Mouse (Mus musculus): ENCODE data around the gene Mettl1. TPM values are rescaled to one million over a fixed set of nuclear protein-coding genes. Genes with fewer than 3 reads are reported as not detected.

Mettl1 gene
- total RNA-seq (2014; rRNA removed) (6.5 and 8.7 TPM in 2 replicates), polyA plus RNA-seq (2015; fragmentation: Nextera tagmentation; extraction: Ambion mirVana) (19.1 TPM in 2 replicates)

DNA sequence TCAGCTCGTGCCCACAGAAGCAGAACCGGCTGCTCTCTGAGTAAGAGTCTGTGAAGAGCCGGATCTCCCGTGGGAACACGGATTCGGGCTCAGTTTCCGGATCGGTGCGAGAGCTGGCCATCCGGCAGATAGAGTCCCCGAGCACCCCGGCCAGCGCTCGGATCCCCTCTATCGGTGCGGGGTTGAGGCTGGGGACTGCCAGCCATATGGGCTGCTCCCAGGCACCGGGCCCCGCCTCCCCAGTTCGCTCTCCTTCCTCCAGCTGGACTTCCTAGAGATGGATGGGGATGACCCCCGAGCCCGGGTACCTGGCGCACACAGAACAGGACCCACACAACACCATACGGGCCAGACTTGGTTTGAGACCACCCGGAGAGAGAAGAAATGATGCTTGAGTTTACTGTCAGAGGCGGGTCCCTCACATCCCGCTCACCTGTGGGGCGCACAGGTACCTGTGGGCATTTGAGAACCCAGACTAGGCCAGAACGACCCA is at the start of gene Mettl1, which contains the start of gene Eef1akmt3:
Gene Mettl1 (plus strand): TSS at position 141 of the 493 bp plus-strand sequence.
Gene Eef1akmt3 (minus strand): TSS at position 240 of the 493 bp plus-strand sequence.
- Histone ChIP-seq H3K27ac (ENCODE audit: low read depth, low read length) (peak within 1 kb of the TSS; percentile 39), H3K4me2 (ENCODE audit: low read depth, low read length, poor library complexity, severe bottlenecking) (peak within 1 kb of the TSS; percentile 94), H3K27me3 (ENCODE audit: insufficient read depth, low read length) (0 out of 2 replicates have a peak, but pooled peaks cover 4% of the 10 kb centered on the region), H3K4me3 (ENCODE audit: low read depth, low read length) (peak within 1 kb of the TSS; percentile 79), H3K9me3 (ENCODE audit: low read length) (no peaks in the 10 kb centered on the region), H3K9ac (replicated peaks; ENCODE audit: low read length, poor library complexity, severe bottlenecking) (peak within 1 kb of the TSS; percentile 71), H3K36me3 (ENCODE audit: insufficient read depth, low read length) (no peaks in the 10 kb centered on the region), H3K4me1 (ENCODE audit: insufficient read depth, low read length) (no peaks in the 10 kb centered on the region; the same call in 1 of the 2 replicates)
- no peak for TF ChIP-seq CTCF (IDR thresholded peaks at IDR 0.05)
- WGBS = 0% methylated on average over 18 of the region's 28 CpGs
- peak; percentile 38 for DNase-seq (ENCODE audit: low spot score)
- peak; percentile 55 for ATAC-seq (ENCODE audit: low FRiP score)

DNA sequence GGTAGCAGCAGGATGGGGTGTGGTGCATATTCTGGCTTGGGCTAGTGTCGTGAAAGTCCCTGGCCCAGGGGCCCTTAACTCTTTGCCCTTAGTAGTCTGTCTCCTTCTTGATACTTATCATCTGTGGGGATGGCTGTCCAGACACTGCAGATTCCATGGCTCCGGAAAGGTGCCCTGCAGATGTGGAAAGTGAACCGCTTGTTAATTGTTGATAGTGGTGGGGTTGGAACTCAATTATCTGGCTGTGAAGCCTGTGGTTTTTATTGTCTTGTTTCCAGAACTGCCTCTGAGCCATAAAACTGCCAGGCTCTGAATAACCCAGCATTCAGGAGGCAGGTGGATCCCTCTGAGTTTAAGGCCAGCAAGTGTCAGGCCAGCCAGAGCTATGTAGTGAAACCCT is 49.5 kb upstream of the Mettl1 start:
- Histone ChIP-seq H3K27ac (ENCODE audit: low read depth, low read length) (no peak overlapping the region), H3K36me3 (ENCODE audit: insufficient read depth, low read length) (peaks cover 41% of the 10 kb centered on the region), H3K27me3 (ENCODE audit: insufficient read depth, low read length) (no peaks in the 10 kb centered on the region), H3K9me3 (ENCODE audit: low read length) (no peaks in the 10 kb centered on the region), H3K4me2 (ENCODE audit: low read depth, low read length, poor library complexity, severe bottlenecking) (no peak overlapping the region), H3K9ac (replicated peaks; ENCODE audit: low read length, poor library complexity, severe bottlenecking) (no peak overlapping the region), H3K4me1 (ENCODE audit: insufficient read depth, low read length) (0 out of 2 replicates have a peak, but pooled peaks cover 3% of the 10 kb centered on the region), H3K4me3 (ENCODE audit: low read depth, low read length) (no peak overlapping the region)
- DNase-seq (ENCODE audit: low spot score) (no peak), ATAC-seq (ENCODE audit: low FRiP score) (no peak)
- 77% methylated on average over 3 of the region's 3 CpGs for WGBS
- no peak for TF ChIP-seq CTCF (IDR thresholded peaks at IDR 0.05)

DNA sequence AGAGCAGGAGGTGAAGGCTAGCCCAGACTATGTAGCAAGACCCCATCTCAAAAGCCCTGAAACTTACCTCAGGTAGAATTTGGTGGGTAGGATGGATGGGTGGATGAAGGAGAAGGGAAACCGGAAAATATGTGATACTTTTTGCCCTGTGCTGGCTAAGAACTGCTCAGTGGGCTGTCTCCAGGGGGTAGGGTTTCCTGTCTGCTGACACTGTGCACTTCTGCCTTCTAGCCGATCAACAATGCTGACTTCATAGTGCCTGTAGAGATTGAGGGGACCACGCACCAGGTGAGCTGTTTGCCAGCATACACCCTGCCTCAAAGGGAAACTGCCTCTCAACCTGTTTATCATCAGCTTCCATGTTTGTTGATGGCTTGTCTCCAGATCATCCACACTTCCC is 47.6 kb upstream of the Mettl1 start:
- H3K27ac ChIP-seq (ENCODE audit: low read depth, low read length) = no peak overlapping the region
- H3K4me1 ChIP-seq (ENCODE audit: insufficient read depth, low read length) = no peaks in the 10 kb centered on the region
- no peaks in the 10 kb centered on the region for H3K27me3 ChIP-seq (ENCODE audit: insufficient read depth, low read length)
- no peak for DNase-seq (ENCODE audit: low spot score)
- no peak for ATAC-seq (ENCODE audit: low FRiP score)
- H3K9me3 ChIP-seq (ENCODE audit: low read length) = no peaks in the 10 kb centered on the region
- H3K9ac ChIP-seq (replicated peaks; ENCODE audit: low read length, poor library complexity, severe bottlenecking) = no peak overlapping the region
- H3K4me2 ChIP-seq (ENCODE audit: low read depth, low read length, poor library complexity, severe bottlenecking) = no peak overlapping the region
- H3K4me3 ChIP-seq (ENCODE audit: low read depth, low read length) = no peak overlapping the region
- WGBS = 95% methylated on average over 3 of the region's 3 CpGs
- no peak for TF ChIP-seq CTCF (IDR thresholded peaks at IDR 0.05)
- H3K36me3 ChIP-seq (ENCODE audit: insufficient read depth, low read length) = peaks cover 50% of the 10 kb centered on the region

DNA sequence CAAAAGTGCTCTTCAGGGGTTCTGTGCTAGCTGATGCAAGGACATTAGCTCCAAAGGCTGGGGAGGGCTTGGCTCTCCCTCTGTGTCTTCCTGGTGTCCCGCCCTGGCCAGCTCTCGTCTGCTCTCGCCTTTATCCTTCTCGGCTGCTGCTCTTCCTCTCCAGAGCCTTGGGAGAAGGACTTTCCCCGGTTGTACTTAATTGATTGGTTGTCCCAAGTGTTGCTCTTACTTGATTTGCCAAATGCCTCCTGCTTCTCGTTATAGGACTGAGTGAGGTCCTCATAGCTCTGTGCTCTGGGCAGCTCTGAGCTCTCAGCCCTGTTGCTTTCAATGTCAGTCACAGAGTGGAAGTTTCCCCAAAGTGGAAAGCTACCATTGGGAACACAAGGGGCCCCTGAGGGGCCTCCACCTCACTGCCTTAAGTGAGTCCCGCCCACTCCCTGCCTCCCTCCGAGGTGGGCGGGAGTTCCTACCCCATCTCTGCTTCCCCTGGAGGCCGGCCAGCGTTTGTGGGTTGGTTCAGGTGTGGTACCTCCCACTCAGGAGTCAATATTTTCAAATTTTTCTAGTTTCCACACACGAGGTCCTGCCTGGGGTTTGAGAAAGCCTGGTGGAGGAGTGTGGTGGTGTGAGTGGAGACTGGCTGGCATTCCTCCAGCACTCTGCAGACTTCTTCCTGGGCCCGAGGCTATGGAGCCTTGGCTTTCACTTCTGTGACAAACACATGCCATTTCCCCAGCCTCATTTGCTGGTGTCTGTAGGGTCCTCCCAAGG is 43.7 kb upstream of the Mettl1 start:
- DNase-seq (ENCODE audit: low spot score) (no peak), ATAC-seq (ENCODE audit: low FRiP score) (no peak)
- H3K4me3 ChIP-seq (ENCODE audit: low read depth, low read length) = no peak overlapping the region
- no peak overlapping the region for H3K9ac ChIP-seq (replicated peaks; ENCODE audit: low read length, poor library complexity, severe bottlenecking)
- no peaks in the 10 kb centered on the region for H3K4me1 ChIP-seq (ENCODE audit: insufficient read depth, low read length)
- H3K27me3 ChIP-seq (ENCODE audit: insufficient read depth, low read length) = no peaks in the 10 kb centered on the region
- no peaks in the 10 kb centered on the region for H3K9me3 ChIP-seq (ENCODE audit: low read length)
- no peak overlapping the region for H3K4me2 ChIP-seq (ENCODE audit: low read depth, low read length, poor library complexity, severe bottlenecking)
- H3K36me3 ChIP-seq (ENCODE audit: insufficient read depth, low read length) = peaks cover 40% of the 10 kb centered on the region
- no peak for TF ChIP-seq CTCF (IDR thresholded peaks at IDR 0.05)
- no peak overlapping the region for H3K27ac ChIP-seq (ENCODE audit: low read depth, low read length)
- WGBS = 78% methylated on average over 13 of the region's 13 CpGs

DNA sequence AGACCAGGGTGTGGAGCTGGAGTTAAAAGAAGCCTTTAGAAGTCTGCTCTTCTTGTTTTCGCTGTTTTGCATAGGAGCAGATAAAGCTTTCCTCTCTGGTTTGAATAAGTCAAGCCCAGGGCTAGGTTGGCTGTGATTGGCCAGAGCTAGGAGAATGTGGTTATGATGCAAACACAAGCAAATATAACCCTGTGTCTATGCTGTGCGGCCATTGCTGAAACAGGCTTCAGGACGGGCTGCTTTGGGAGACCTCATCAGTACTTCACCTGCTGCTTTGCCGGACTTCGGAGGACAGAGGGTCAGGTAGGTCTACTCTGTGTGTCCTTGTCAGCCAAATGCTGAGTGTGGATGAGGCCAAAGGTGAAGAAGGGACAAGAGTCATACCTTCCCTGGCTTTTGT is 40.7 kb upstream of the Mettl1 start, which contains the start of gene Avil:
Gene Avil (plus strand): TSS at position 181 of the 400 bp plus-strand sequence.
- no peak within 1 kb of the TSS for H3K4me2 ChIP-seq (ENCODE audit: low read depth, low read length, poor library complexity, severe bottlenecking)
- 87% methylated on average over 5 of the region's 5 CpGs for WGBS
- H3K9me3 ChIP-seq (ENCODE audit: low read length) = no peaks in the 10 kb centered on the region
- no peak for ATAC-seq (ENCODE audit: low FRiP score)
- H3K36me3 ChIP-seq (ENCODE audit: insufficient read depth, low read length) = peaks cover 11% of the 10 kb centered on the region
- H3K27me3 ChIP-seq (ENCODE audit: insufficient read depth, low read length) = no peaks in the 10 kb centered on the region
- H3K9ac ChIP-seq (replicated peaks; ENCODE audit: low read length, poor library complexity, severe bottlenecking) = no peak within 1 kb of the TSS
- TF ChIP-seq CTCF (IDR thresholded peaks at IDR 0.05) = no peak
- no peak within 1 kb of the TSS for H3K4me3 ChIP-seq (ENCODE audit: low read depth, low read length)
- no peaks in the 10 kb centered on the region for H3K4me1 ChIP-seq (ENCODE audit: insufficient read depth, low read length)
- no peak for DNase-seq (ENCODE audit: low spot score)
- no peak within 1 kb of the TSS for H3K27ac ChIP-seq (ENCODE audit: low read depth, low read length)

DNA sequence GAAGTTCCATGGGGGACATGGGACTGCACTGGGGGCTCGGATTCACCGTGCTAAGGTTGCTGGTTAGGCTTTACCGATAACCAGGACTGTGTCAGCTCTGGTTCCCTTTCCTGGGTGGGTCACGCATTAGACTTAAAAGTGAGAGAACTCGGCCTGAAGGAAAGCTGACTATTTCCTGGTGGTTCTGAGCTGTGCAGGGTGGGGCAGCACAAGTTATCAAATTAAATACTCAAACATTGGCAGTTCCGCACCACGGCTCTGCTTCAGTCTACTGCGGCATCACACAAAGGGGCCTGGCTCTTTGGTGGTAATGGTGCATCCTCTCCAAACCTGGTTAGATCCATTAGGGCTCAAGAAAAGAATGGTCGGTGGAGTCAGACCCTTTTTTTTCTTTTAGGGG is 39.9 kb upstream of the Mettl1 start:
- Histone ChIP-seq H3K27ac (ENCODE audit: low read depth, low read length) (no peak overlapping the region), H3K36me3 (ENCODE audit: insufficient read depth, low read length) (peaks cover 9% of the 10 kb centered on the region), H3K9ac (replicated peaks; ENCODE audit: low read length, poor library complexity, severe bottlenecking) (no peak overlapping the region), H3K4me1 (ENCODE audit: insufficient read depth, low read length) (no peaks in the 10 kb centered on the region), H3K4me3 (ENCODE audit: low read depth, low read length) (no peak overlapping the region), H3K27me3 (ENCODE audit: insufficient read depth, low read length) (no peaks in the 10 kb centered on the region), H3K4me2 (ENCODE audit: low read depth, low read length, poor library complexity, severe bottlenecking) (no peak overlapping the region), H3K9me3 (ENCODE audit: low read length) (no peaks in the 10 kb centered on the region)
- WGBS = 90% methylated on average over 9 of the region's 9 CpGs
- ATAC-seq (ENCODE audit: low FRiP score) = no peak
- no peak for TF ChIP-seq CTCF (IDR thresholded peaks at IDR 0.05)
- no peak for DNase-seq (ENCODE audit: low spot score)
